Mouse (Mus musculus) cortical plate, adult 2 months (tissue): ENCODE measurements at regions not wholly inside any gene's neighbourhood (a gene's known extent, or its start where the extent isn't known, plus 50 kb on each side); places are given as distances from the start of the nearest gene placed in this dataset.

Experiments
- CTCF ChIP-seq: fragments of 200-500 bp; IDR thresholded peaks from 2 replicates; pipeline ENCODE4 v1.5.1; 2011; ENCODE audit warnings: mild to moderate bottlenecking, control low read depth, low read length; ENCODE audit not compliant: insufficient read depth; ENCODE audit errors: extremely low read depth
- POLR2A ChIP-seq: fragments of 200-500 bp; IDR thresholded peaks from 2 replicates; pipeline ENCODE4 v1.6.1; 2011; ENCODE audit warnings: mild to moderate bottlenecking, low read length, control low read depth; ENCODE audit not compliant: insufficient read depth; ENCODE audit errors: extremely low read depth

DNA sequence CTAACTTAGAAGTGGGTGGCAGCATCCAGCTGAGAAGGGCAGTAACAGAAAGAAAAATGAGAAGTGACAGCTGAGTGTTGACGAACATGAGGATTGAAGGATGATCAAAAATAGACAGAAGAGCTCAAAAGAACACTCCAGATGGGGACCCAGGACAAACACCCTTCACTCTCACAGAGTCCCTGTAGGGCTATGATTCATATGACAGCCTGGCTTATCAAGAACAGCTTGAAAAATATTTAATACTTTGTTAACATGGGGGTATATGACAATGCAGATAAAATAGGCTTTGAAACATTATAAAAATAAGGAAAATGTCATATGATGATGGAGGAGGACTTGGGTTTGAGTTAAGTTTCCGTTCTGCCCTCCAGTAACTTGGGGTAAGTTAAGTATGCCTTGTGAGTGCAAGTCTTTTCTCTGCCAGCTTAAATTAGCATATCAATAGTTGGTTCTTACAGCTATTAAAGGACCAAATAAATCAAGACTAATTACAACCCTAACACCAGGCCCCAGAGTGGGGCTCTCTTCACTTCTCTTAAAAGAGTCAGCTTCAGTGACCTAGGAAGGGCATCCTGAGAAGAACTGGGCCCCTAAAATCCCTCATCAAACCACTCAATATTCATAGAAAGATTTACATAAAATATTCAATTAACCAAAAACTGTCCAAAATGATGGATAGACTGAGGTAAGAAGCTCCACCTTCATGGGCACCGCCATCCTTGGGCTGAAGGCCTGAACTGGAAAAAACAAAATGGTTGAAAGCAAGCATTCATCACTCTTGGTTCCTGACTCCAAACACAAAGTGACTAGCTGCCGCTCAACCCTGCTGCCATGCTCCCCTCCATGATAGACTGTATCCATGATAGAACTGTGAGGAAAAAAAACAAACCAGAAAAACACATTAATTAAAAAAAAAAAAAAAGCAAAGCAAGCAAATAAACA is 198.6 kb upstream of the Gcfc2 start:
- TF ChIP-seq CTCF (no peak), POLR2A (no peak)
